Mouse (Mus musculus): ENCODE data around the gene Tcerg1l. TPM values are rescaled to one million over a fixed set of nuclear protein-coding genes. Genes with fewer than 3 reads are reported as not detected.

The Tcerg1l gene
- 0.12 TPM in 2 replicates for polyA plus RNA-seq (2015; fragmentation: Nextera tagmentation; extraction: Ambion mirVana)

DNA sequence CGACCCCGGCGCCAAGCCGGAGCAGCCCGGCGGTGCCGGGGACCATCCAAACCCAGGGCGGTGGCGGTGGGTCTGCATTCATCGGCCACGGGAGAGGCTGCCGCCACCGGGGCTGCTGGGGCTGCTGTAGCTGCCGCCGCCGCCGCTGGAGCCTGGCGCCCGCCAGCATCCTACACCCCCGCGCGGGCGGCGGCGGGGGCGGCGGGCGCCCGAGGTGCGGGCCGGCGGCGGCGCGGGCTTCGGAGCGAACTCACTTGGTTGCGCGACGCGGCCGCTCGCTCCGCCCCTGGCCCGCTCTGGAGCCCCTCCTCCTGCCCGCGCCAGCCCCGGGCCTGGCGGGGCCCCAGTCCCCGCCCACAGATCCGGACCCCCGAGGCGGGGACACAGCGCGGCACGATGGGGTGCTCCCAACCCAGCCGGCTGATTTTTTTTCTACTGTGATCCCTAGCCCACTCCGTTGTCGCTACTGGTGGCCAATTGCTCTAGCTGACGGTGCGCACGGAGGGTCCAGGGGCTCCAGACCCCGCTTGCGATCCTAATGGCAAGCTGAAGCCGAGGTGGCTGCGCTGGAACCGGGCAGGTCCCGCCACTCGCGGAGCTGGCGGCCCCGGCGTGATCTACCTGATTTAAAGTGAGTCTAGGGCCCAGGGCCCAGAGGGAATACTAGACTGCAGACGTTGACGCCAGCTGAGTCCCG lies at the start of gene Tcerg1l:
Gene Tcerg1l (minus strand): TSS at position 246 of the 697 bp plus-strand sequence.
- no peak within 1 kb of the TSS for H3K27ac ChIP-seq (ENCODE audit: low read length)
- H3K9me3 ChIP-seq (ENCODE audit: control insufficient read depth, low read length) = no peaks in the 10 kb centered on the region
- peak within 1 kb of the TSS; percentile 91 for H3K4me2 ChIP-seq (ENCODE audit: low read depth, low read length)
- H3K9ac ChIP-seq (ENCODE audit: low read depth, low read length) = no peak within 1 kb of the TSS
- peaks cover 34% of the 10 kb centered on the region for H3K27me3 ChIP-seq (replicated peaks; ENCODE audit: control insufficient read depth, insufficient read depth, low read length)
- ATAC-seq = peak; percentile 44; the same call in 1 of the 2 replicates
- no peaks in the 10 kb centered on the region for H3K36me3 ChIP-seq (ENCODE audit: control insufficient read depth, insufficient read depth, low read length)
- 0% methylated on average over 39 of the region's 76 CpGs for WGBS
- peak within 1 kb of the TSS; percentile 48 for H3K4me3 ChIP-seq (ENCODE audit: low read length)
- H3K4me1 ChIP-seq (ENCODE audit: control insufficient read depth, insufficient read depth, low read length) = peaks cover 9% of the 10 kb centered on the region

GRCm38 (mm10) chr7:138442096-138442495 lies 44.6 kb upstream of the Tcerg1l start:
- no peaks in the 10 kb centered on the region for H3K36me3 ChIP-seq (ENCODE audit: control insufficient read depth, insufficient read depth, low read length)
- H3K4me3 ChIP-seq (ENCODE audit: low read length) = no peak overlapping the region
- H3K4me1 ChIP-seq (ENCODE audit: control insufficient read depth, insufficient read depth, low read length) = no peaks in the 10 kb centered on the region
- H3K27me3 ChIP-seq (replicated peaks; ENCODE audit: control insufficient read depth, insufficient read depth, low read length) = no peaks in the 10 kb centered on the region
- H3K9ac ChIP-seq (ENCODE audit: low read depth, low read length) = no peak overlapping the region
- no peak overlapping the region for H3K27ac ChIP-seq (ENCODE audit: low read length)
- 69% methylated on average over 4 of the region's 4 CpGs for WGBS
- no peak for ATAC-seq
- H3K4me2 ChIP-seq (ENCODE audit: low read depth, low read length) = no peak overlapping the region
- no peaks in the 10 kb centered on the region for H3K9me3 ChIP-seq (ENCODE audit: control insufficient read depth, low read length)

DNA sequence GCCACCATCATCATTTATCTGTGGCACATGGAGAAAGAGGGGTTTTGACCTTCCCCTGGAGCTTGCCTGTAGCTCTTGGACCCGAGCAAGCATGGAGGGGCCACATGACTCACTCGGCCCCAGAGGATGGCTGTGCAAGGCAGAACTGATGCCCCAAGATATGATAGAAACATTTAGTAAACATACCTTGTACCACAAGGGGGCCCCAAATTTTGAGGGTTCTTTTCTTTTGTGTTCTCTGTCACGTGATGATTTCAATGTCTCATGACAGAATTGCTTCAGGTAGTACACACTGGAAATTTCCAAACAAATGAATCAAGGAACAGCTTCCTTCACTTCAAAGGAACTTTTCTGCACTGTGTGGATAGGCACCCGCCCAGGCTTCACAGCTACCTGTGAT lies 35.0 kb upstream of the Tcerg1l start:
- Histone ChIP-seq H3K9ac (ENCODE audit: low read depth, low read length) (no peak overlapping the region), H3K27me3 (replicated peaks; ENCODE audit: control insufficient read depth, insufficient read depth, low read length) (no peaks in the 10 kb centered on the region), H3K4me2 (ENCODE audit: low read depth, low read length) (no peak overlapping the region), H3K36me3 (ENCODE audit: control insufficient read depth, insufficient read depth, low read length) (no peaks in the 10 kb centered on the region), H3K4me1 (ENCODE audit: control insufficient read depth, insufficient read depth, low read length) (no peaks in the 10 kb centered on the region), H3K9me3 (ENCODE audit: control insufficient read depth, low read length) (no peaks in the 10 kb centered on the region), H3K4me3 (ENCODE audit: low read length) (no peak overlapping the region), H3K27ac (ENCODE audit: low read length) (no peak overlapping the region)
- WGBS = 55% methylated on average over 4 of the region's 4 CpGs
- no peak for ATAC-seq

DNA sequence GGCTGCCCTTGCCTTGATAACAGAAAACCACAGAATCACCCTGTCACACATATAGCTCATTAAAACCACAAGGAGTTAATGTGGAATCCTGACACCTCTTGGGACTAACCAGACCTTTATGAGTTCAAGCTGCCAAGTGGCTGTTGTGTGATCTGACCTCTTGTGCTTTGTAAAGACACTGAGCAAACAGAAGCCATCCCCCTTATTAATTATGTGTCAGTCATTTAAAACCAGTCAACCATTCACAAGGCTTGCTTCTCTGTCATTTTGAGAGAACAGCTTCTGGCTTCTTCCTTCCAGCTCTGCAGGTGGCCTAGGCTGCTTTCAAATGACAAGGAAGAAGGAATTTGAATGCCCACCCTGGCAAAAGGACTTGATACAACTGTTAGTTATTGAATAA lies 33.9 kb upstream of the Tcerg1l start:
- H3K9ac ChIP-seq (ENCODE audit: low read depth, low read length) = no peak overlapping the region
- H3K36me3 ChIP-seq (ENCODE audit: control insufficient read depth, insufficient read depth, low read length) = no peaks in the 10 kb centered on the region
- no peak overlapping the region for H3K4me3 ChIP-seq (ENCODE audit: low read length)
- H3K4me2 ChIP-seq (ENCODE audit: low read depth, low read length) = no peak overlapping the region
- no peak for ATAC-seq
- no peak overlapping the region for H3K27ac ChIP-seq (ENCODE audit: low read length)
- no peaks in the 10 kb centered on the region for H3K4me1 ChIP-seq (ENCODE audit: control insufficient read depth, insufficient read depth, low read length)
- H3K9me3 ChIP-seq (ENCODE audit: control insufficient read depth, low read length) = no peaks in the 10 kb centered on the region
- H3K27me3 ChIP-seq (replicated peaks; ENCODE audit: control insufficient read depth, insufficient read depth, low read length) = no peaks in the 10 kb centered on the region

DNA sequence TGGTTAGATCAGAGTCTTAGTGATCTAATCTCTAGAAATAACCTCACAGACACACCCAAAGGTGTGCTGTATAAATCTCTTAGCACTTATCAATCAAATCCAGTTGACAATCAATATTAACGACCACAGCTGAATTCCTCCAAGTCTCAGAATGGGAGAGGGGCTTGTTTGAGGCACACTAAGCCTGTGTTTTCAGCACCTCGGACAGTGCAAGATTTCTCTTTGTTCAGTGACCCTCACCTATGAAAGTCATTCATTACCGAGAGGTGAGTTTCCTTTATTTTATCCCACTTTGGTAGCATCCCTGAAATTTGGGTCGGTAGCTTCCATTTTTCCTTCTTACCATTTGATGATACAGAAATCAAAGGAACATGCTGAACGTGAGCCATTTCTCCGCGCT lies 32.4 kb upstream of the Tcerg1l start:
- H3K9me3 ChIP-seq (ENCODE audit: control insufficient read depth, low read length) = no peaks in the 10 kb centered on the region
- no peak overlapping the region for H3K9ac ChIP-seq (ENCODE audit: low read depth, low read length)
- ATAC-seq = no peak
- H3K4me3 ChIP-seq (ENCODE audit: low read length) = no peak overlapping the region
- no peak overlapping the region for H3K27ac ChIP-seq (ENCODE audit: low read length)
- no peak overlapping the region for H3K4me2 ChIP-seq (ENCODE audit: low read depth, low read length)
- no peaks in the 10 kb centered on the region for H3K4me1 ChIP-seq (ENCODE audit: control insufficient read depth, insufficient read depth, low read length)
- WGBS = 56% methylated on average over 7 of the region's 7 CpGs
- H3K27me3 ChIP-seq (replicated peaks; ENCODE audit: control insufficient read depth, insufficient read depth, low read length) = no peaks in the 10 kb centered on the region
- no peaks in the 10 kb centered on the region for H3K36me3 ChIP-seq (ENCODE audit: control insufficient read depth, insufficient read depth, low read length)

DNA sequence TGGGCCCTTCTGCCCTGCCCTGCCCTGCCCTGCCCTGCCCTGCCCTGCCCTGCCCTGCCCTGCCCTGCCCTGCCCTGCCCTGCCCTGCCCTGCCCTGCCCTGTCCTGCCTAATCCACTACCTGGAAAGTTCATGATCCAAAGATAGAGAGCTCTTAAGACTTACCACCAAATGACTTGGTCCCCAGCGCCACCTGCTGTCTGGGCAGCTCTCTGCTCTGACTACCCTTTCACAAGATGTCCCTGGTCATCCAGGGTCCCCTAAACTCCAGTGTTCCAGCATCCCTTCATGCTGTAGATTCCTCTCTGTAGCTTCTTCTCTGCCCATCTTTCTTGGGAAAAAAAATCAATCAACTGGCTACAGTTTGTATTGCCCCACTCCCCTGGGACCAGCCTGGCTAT lies 31.3 kb upstream of the Tcerg1l start:
- no peak overlapping the region for H3K4me3 ChIP-seq (ENCODE audit: low read length)
- no peaks in the 10 kb centered on the region for H3K27me3 ChIP-seq (replicated peaks; ENCODE audit: control insufficient read depth, insufficient read depth, low read length)
- no peaks in the 10 kb centered on the region for H3K4me1 ChIP-seq (ENCODE audit: control insufficient read depth, insufficient read depth, low read length)
- ATAC-seq = no peak
- H3K4me2 ChIP-seq (ENCODE audit: low read depth, low read length) = no peak overlapping the region
- H3K9me3 ChIP-seq (ENCODE audit: control insufficient read depth, low read length) = no peaks in the 10 kb centered on the region
- H3K27ac ChIP-seq (ENCODE audit: low read length) = no peak overlapping the region
- H3K9ac ChIP-seq (ENCODE audit: low read depth, low read length) = no peak overlapping the region
- no peaks in the 10 kb centered on the region for H3K36me3 ChIP-seq (ENCODE audit: control insufficient read depth, insufficient read depth, low read length)
- 20% methylated on average over 1 of the region's 1 CpGs for WGBS

GRCm38 (mm10) chr7:138427441-138427840 lies 29.9 kb upstream of the Tcerg1l start:
- WGBS = 23% methylated on average over 3 of the region's 3 CpGs
- no peak overlapping the region for H3K27ac ChIP-seq (ENCODE audit: low read length)

DNA sequence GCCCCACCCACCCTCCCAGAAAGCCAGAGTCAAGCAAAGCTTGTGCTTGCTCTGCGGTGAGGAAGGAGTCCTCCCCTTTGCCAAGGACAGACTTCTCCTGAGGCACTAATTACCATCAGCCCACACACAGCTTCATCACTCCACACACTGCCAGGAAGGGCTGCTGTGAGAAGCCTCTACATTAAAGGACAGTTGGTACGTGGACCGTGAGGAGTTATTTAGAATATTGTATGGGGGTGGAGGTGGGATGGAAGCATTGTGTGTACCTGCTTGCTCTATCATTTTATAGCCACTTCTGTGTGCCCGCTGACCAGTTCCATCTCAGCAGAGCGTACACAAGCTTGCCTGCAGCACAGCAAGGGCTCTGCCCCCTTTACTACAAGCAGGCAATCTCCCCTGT lies 16.0 kb upstream of the Tcerg1l start:
- Histone ChIP-seq H3K4me2 (ENCODE audit: low read depth, low read length) (no peak overlapping the region), H3K27me3 (replicated peaks; ENCODE audit: control insufficient read depth, insufficient read depth, low read length) (no peaks in the 10 kb centered on the region), H3K4me1 (ENCODE audit: control insufficient read depth, insufficient read depth, low read length) (no peaks in the 10 kb centered on the region), H3K27ac (ENCODE audit: low read length) (no peak overlapping the region), H3K9me3 (ENCODE audit: control insufficient read depth, low read length) (no peaks in the 10 kb centered on the region), H3K4me3 (ENCODE audit: low read length) (no peak overlapping the region), H3K9ac (ENCODE audit: low read depth, low read length) (no peak overlapping the region), H3K36me3 (ENCODE audit: control insufficient read depth, insufficient read depth, low read length) (no peaks in the 10 kb centered on the region)
- no peak for ATAC-seq
- WGBS = 81% methylated on average over 5 of the region's 5 CpGs

More at GRCm38 (mm10) chr7:138427441-138427840, 29.9 kb upstream of the Tcerg1l start:
- no peak for ATAC-seq
- no peak overlapping the region for H3K9ac ChIP-seq (ENCODE audit: low read depth, low read length)
- H3K4me1 ChIP-seq (ENCODE audit: control insufficient read depth, insufficient read depth, low read length) = no peaks in the 10 kb centered on the region
- no peaks in the 10 kb centered on the region for H3K9me3 ChIP-seq (ENCODE audit: control insufficient read depth, low read length)
- no peaks in the 10 kb centered on the region for H3K36me3 ChIP-seq (ENCODE audit: control insufficient read depth, insufficient read depth, low read length)
- H3K4me3 ChIP-seq (ENCODE audit: low read length) = no peak overlapping the region
- H3K27me3 ChIP-seq (replicated peaks; ENCODE audit: control insufficient read depth, insufficient read depth, low read length) = no peaks in the 10 kb centered on the region
- no peak overlapping the region for H3K4me2 ChIP-seq (ENCODE audit: low read depth, low read length)

- H3K27me3 ChIP-seq (replicated peaks; ENCODE audit: control insufficient read depth, insufficient read depth, low read length) = peaks cover 26% of the 10 kb centered on the region
- no peak overlapping the region for H3K4me3 ChIP-seq (ENCODE audit: low read length)
- 91% methylated on average over 5 of the region's 5 CpGs for WGBS
- H3K36me3 ChIP-seq (ENCODE audit: control insufficient read depth, insufficient read depth, low read length) = no peaks in the 10 kb centered on the region
- H3K4me2 ChIP-seq (ENCODE audit: low read depth, low read length) = no peak overlapping the region
- H3K4me1 ChIP-seq (ENCODE audit: control insufficient read depth, insufficient read depth, low read length) = peaks cover 9% of the 10 kb centered on the region
- H3K9me3 ChIP-seq (ENCODE audit: control insufficient read depth, low read length) = no peaks in the 10 kb centered on the region
- no peak overlapping the region for H3K9ac ChIP-seq (ENCODE audit: low read depth, low read length)
- no peak for ATAC-seq
- no peak overlapping the region for H3K27ac ChIP-seq (ENCODE audit: low read length)
Measured at GRCm38 (mm10) chr7:138401641-138402040, 4.1 kb upstream of the Tcerg1l start.

Data from intestine, embryonic 16.5 days (tissue).